Mouse (Mus musculus) layer of hippocampus, adult 2 months (tissue): Measurements from ENCODE around the gene Prkag2. TPM values are rescaled to one million over a fixed set of nuclear protein-coding genes. Genes with fewer than 3 reads are reported as not detected.

Experiments used
- DNase-seq, 2 experiments: peaks; one replicate each; pipeline ENCODE4 v3.0.0; 2022; ENCODE audit warnings: low spot score in 2 of 2
- H3K27ac ChIP-seq: fragments of 200-600 bp; 2 replicates; pipeline ENCODE4 v1.8.1; 2022
- H3K4me3 ChIP-seq: fragments of 200-600 bp; 2 replicates; pipeline ENCODE4 v1.8.1; 2022; ENCODE audit warnings: mild to moderate bottlenecking
- CTCF ChIP-seq: fragments of 200-600 bp; conservative IDR thresholded peaks from 2 replicates; pipeline ENCODE4 v1.8.1; 2022; ENCODE audit warnings: antibody characterized with exemption, mild to moderate bottlenecking, moderate library complexity
- total RNA-seq, 2 experiments: library from RNA; stranded (reverse); gene quantifications; 2 replicates each; pipeline ENCODE4 v1.2.3; 2021

The Prkag2 gene
- total RNA-seq, 2 experiments from 2014 or later = 177 to 193 TPM

- DNase-seq = no peak
- no peak overlapping the region for H3K4me3 ChIP-seq
- no peak for TF ChIP-seq CTCF
- H3K27ac ChIP-seq = no peak overlapping the region
These were observed 279.0 kb downstream of the Prkag2 start for GRCm38 (mm10) chr5:24821403-24821841.

GRCm38 (mm10) chr5:24820627-24821026 is 279.8 kb downstream of the Prkag2 start:
- DNase-seq = no peak
- no peak for TF ChIP-seq CTCF
- H3K4me3 ChIP-seq = no peak overlapping the region
- no peak overlapping the region for H3K27ac ChIP-seq

- no peak for TF ChIP-seq CTCF
- Histone ChIP-seq H3K4me3 (no peak overlapping the region), H3K27ac (peak overlapping the region; percentile 36; the same call in 1 of the 2 replicates)
- no peak for DNase-seq
These were observed 283.3 kb downstream of the Prkag2 start for GRCm38 (mm10) chr5:24817191-24817590.

- no peak for DNase-seq
- H3K4me3 ChIP-seq = no peak overlapping the region
- H3K27ac ChIP-seq = 0 out of 2 replicates have a peak overlapping the region, but pooled peaks have one; percentile 14
- no peak for TF ChIP-seq CTCF
These were observed 286.5 kb downstream of the Prkag2 start for GRCm38 (mm10) chr5:24813946-24814345.

- no peak for DNase-seq
- Histone ChIP-seq H3K4me3 (no peak overlapping the region), H3K27ac (peak overlapping the region; percentile 48; the same call in 1 of the 2 replicates)
- no peak for TF ChIP-seq CTCF
These were observed 287.4 kb downstream of the Prkag2 start for GRCm38 (mm10) chr5:24813005-24813404.

Other genes with a start within 250 kb of the Prkag2 start
- gene Galntl5, start 80.8 kb upstream of the Prkag2 start, total RNA-seq = not detected
- gene Galnt11, start 121.3 kb upstream of the Prkag2 start, total RNA-seq = 10 to 100 TPM; 43.5 to 46.7 TPM
- gene E130116L18Rik, start 122.5 kb upstream of the Prkag2 start, total RNA-seq = not detected